Mouse (Mus musculus) ovary, postnatal 14 days (tissue): ENCODE data around the gene Smtnl2.
"Not testable (repeated sequence)": the region's sequence is repeated elsewhere in the genome, so short reads cannot be mapped to it uniquely, and the experiment has no call there.

Experiments used
- DNase-seq: peaks from one replicate; pipeline ENCODE4 v3.0.0; 2022; ENCODE audit warnings: low spot score

Smtnl2 gene

GRCm38 (mm10) chr11:72411093-72411921, at the start of gene Smtnl2:
Gene Smtnl2, minus strand, starts transcription at chr11:72411713.
- DNase-seq = peak; percentile 86

GRCm38 (mm10) chr11:72458502-72458901, 47.0 kb upstream of the Smtnl2 start:
- no peak for DNase-seq

GRCm38 (mm10) chr11:72457995-72458496, 46.5 kb upstream of the Smtnl2 start:
- DNase-seq = no peak

- DNase-seq = no peak
Measured at GRCm38 (mm10) chr11:72455694-72456093, 44.2 kb upstream of the Smtnl2 start.

- no peak for DNase-seq
Measured at GRCm38 (mm10) chr11:72453105-72453953, 41.8 kb upstream of the Smtnl2 start.

- no peak for DNase-seq
Measured at GRCm38 (mm10) chr11:72452140-72452665, 40.7 kb upstream of the Smtnl2 start.

- DNase-seq = no peak
Measured at GRCm38 (mm10) chr11:72447475-72447874, 36.0 kb upstream of the Smtnl2 start.

GRCm38 (mm10) chr11:72446311-72447105, 35.0 kb upstream of the Smtnl2 start:
- DNase-seq = no peak

GRCm38 (mm10) chr11:72440965-72441664, 29.6 kb upstream of the Smtnl2 start, which contains the start of gene Mybbp1a:
Gene Mybbp1a, plus strand, starts transcription at chr11:72441355.
- DNase-seq = peak; percentile 97

GRCm38 (mm10) chr11:72440597-72440964, 29.1 kb upstream of the Smtnl2 start:
- DNase-seq = not testable (repeated sequence)

GRCm38 (mm10) chr11:72438411-72438810, 26.9 kb upstream of the Smtnl2 start:
- DNase-seq = no peak

GRCm38 (mm10) chr11:72436756-72437650, 25.5 kb upstream of the Smtnl2 start:
- no peak for DNase-seq

GRCm38 (mm10) chr11:72436271-72436670, 24.8 kb upstream of the Smtnl2 start:
- peak; percentile 53 for DNase-seq

GRCm38 (mm10) chr11:72435694-72436045, 24.2 kb upstream of the Smtnl2 start:
- DNase-seq = no peak

GRCm38 (mm10) chr11:72434963-72435693, 23.6 kb upstream of the Smtnl2 start, which contains the start of gene Ggt6:
Gene Ggt6, plus strand, starts transcription at chr11:72435526.
- no peak for DNase-seq

- not testable (repeated sequence) for DNase-seq
Measured at GRCm38 (mm10) chr11:72430311-72431068, 19.0 kb upstream of the Smtnl2 start.

- peak; percentile 76 for DNase-seq
Measured at GRCm38 (mm10) chr11:72429288-72429690, 17.8 kb upstream of the Smtnl2 start.

GRCm38 (mm10) chr11:72428694-72429093, 17.2 kb upstream of the Smtnl2 start:
- DNase-seq = peak; percentile 84
